Mouse (Mus musculus): ENCODE results near the gene Golgb1.
A peak's percentile ranks its signal among the peaks of the same experiment; 100 is the strongest.
"Not testable (repeated sequence)": the region's sequence is repeated elsewhere in the genome, so short reads cannot be mapped to it uniquely, and the experiment has no call there.

Golgb1 gene

GRCm38 (mm10) chr16:36874583-36875275, at the start of gene Golgb1, which contains the start of gene Eaf2:
Golgb1 (plus strand) TSS chr16:36875140.
Eaf2 (minus strand) TSS chr16:36875003.
- DNase-seq (ENCODE audit: extremely low spot score, low read depth, low spot score): peak; percentile 99

GRCm38 (mm10) chr16:36827611-36828053, 47.3 kb upstream of the Golgb1 start:
- DNase-seq (ENCODE audit: extremely low spot score, low read depth, low spot score): no peak

GRCm38 (mm10) chr16:36828054-36828786, 46.7 kb upstream of the Golgb1 start, which contains the start of gene Iqcb1:
Iqcb1 (plus strand) TSS chr16:36828385.
- no peak for DNase-seq (ENCODE audit: extremely low spot score, low read depth, low spot score)

- DNase-seq (ENCODE audit: extremely low spot score, low read depth, low spot score): no peak
Measured at GRCm38 (mm10) chr16:36828820-36829219, 46.1 kb upstream of the Golgb1 start.

GRCm38 (mm10) chr16:36846894-36847293, 28.0 kb upstream of the Golgb1 start:
- DNase-seq (ENCODE audit: extremely low spot score, low read depth, low spot score): not testable (repeated sequence)

- no peak for DNase-seq (ENCODE audit: extremely low spot score, low read depth, low spot score)
Measured at GRCm38 (mm10) chr16:36851202-36851601, 23.7 kb upstream of the Golgb1 start.

GRCm38 (mm10) chr16:36863585-36863984, 11.4 kb upstream of the Golgb1 start:
- DNase-seq (ENCODE audit: extremely low spot score, low read depth, low spot score): no peak

- no peak for DNase-seq (ENCODE audit: extremely low spot score, low read depth, low spot score)
Measured at GRCm38 (mm10) chr16:36869442-36869841, 5.5 kb upstream of the Golgb1 start.

- DNase-seq (ENCODE audit: extremely low spot score, low read depth, low spot score): no peak
Measured at GRCm38 (mm10) chr16:36875276-36875851, 424 bp downstream of the Golgb1 start.

- no peak for DNase-seq (ENCODE audit: extremely low spot score, low read depth, low spot score)
Measured at GRCm38 (mm10) chr16:36877316-36877715, 2.4 kb downstream of the Golgb1 start.

- DNase-seq (ENCODE audit: extremely low spot score, low read depth, low spot score): no peak
Measured at GRCm38 (mm10) chr16:36882737-36883343, 7.9 kb downstream of the Golgb1 start.

GRCm38 (mm10) chr16:36884881-36885280, 9.9 kb downstream of the Golgb1 start:
- DNase-seq (ENCODE audit: extremely low spot score, low read depth, low spot score): no peak

GRCm38 (mm10) chr16:36885912-36886311, 11.0 kb downstream of the Golgb1 start:
- DNase-seq (ENCODE audit: extremely low spot score, low read depth, low spot score): no peak

GRCm38 (mm10) chr16:36887546-36887945, 12.6 kb downstream of the Golgb1 start:
- no peak for DNase-seq (ENCODE audit: extremely low spot score, low read depth, low spot score)

GRCm38 (mm10) chr16:36890559-36890958, 15.6 kb downstream of the Golgb1 start:
- DNase-seq (ENCODE audit: extremely low spot score, low read depth, low spot score): no peak

GRCm38 (mm10) chr16:36891415-36891814, 16.5 kb downstream of the Golgb1 start:
- no peak for DNase-seq (ENCODE audit: extremely low spot score, low read depth, low spot score)

GRCm38 (mm10) chr16:36893317-36893716, 18.4 kb downstream of the Golgb1 start:
- no peak for DNase-seq (ENCODE audit: extremely low spot score, low read depth, low spot score)

GRCm38 (mm10) chr16:36896712-36897111, 21.8 kb downstream of the Golgb1 start:
- no peak for DNase-seq (ENCODE audit: extremely low spot score, low read depth, low spot score)

- no peak for DNase-seq (ENCODE audit: extremely low spot score, low read depth, low spot score)
Measured at GRCm38 (mm10) chr16:36903156-36903555, 28.2 kb downstream of the Golgb1 start.

GRCm38 (mm10) chr16:36911909-36912308, 37.0 kb downstream of the Golgb1 start:
- no peak for DNase-seq (ENCODE audit: extremely low spot score, low read depth, low spot score)

- no peak for DNase-seq (ENCODE audit: extremely low spot score, low read depth, low spot score)
Measured at GRCm38 (mm10) chr16:36912311-36912710, 37.4 kb downstream of the Golgb1 start.
